Mouse (Mus musculus) embryonic facial prominence, embryonic 11.5 days (tissue): ENCODE data around the gene Vmn1r85. TPM values are rescaled to one million over a fixed set of nuclear protein-coding genes. Genes with fewer than 3 reads are reported as not detected.

ENCODE experiments used
- ATAC-seq: fragments of 200-750 bp; cut with Nextera tagmentation; replicated peaks from 2 replicates; pipeline ENCODE4 v1.8.0; 2017; ENCODE audit warnings: low read depth; ENCODE audit not compliant: insufficient number of reproducible peaks, low FRiP score, low TSS enrichment
- DNase-seq: peaks from one replicate; pipeline ENCODE4 v3.0.0-alpha.2; 2015; ENCODE audit warnings: low spot score
- H3K27ac ChIP-seq: fragments of 300-500 bp; sonication (generic); replicated peaks from 2 replicates; pipeline ENCODE4 v1.5.1; 2014; ENCODE audit warnings: mild to moderate bottlenecking, low read depth, low read length, control low read depth
- H3K27me3 ChIP-seq: fragments of 300-500 bp; sonication (generic); 2 replicates; pipeline ENCODE4 v1.6.1; 2014; ENCODE audit warnings: mild to moderate bottlenecking, low read length, moderate library complexity, mixed read lengths; ENCODE audit not compliant: control insufficient read depth, insufficient read depth
- H3K36me3 ChIP-seq: fragments of 300-500 bp; sonication (generic); replicated peaks from 2 replicates; pipeline ENCODE4 v1.6.1; 2014; ENCODE audit warnings: low read depth, mild to moderate bottlenecking, low read length, moderate library complexity, mixed read lengths; ENCODE audit not compliant: control insufficient read depth, insufficient read depth
- H3K4me1 ChIP-seq: fragments of 300-500 bp; sonication (generic); 2 replicates; pipeline ENCODE4 v1.6.1; 2014; ENCODE audit warnings: low read length, mixed read lengths; ENCODE audit not compliant: control insufficient read depth, insufficient read depth
- H3K4me2 ChIP-seq: fragments of 300-500 bp; sonication (generic); 2 replicates; pipeline ENCODE4 v1.6.1; 2014; ENCODE audit warnings: low read depth, mild to moderate bottlenecking, control low read depth, low read length, moderate library complexity
- H3K4me3 ChIP-seq: fragments of 300-500 bp; sonication (generic); 2 replicates; pipeline ENCODE4 v1.5.1; 2014; ENCODE audit warnings: low read depth, low read length, control low read depth
- H3K9ac ChIP-seq: fragments of 300-500 bp; sonication (generic); replicated peaks from 2 replicates; pipeline ENCODE4 v1.6.1; 2014; ENCODE audit warnings: mild to moderate bottlenecking, control low read depth, low read length
- H3K9me3 ChIP-seq: fragments of 300-500 bp; sonication (generic); replicated peaks from 2 replicates; pipeline ENCODE4 v1.6.1; 2016; ENCODE audit warnings: mild to moderate bottlenecking, low read length, inconsistent platforms, mixed read lengths; ENCODE audit not compliant: control insufficient read depth
- WGBS: fragments of 180-500 bp; shearing (Covaris S2); extraction: QIAGEN DNeasy Blood & Tissue Kit; methylation state at CpG from one replicate; pipeline ENCODE4 v1.1.7; 2014; 5-methylcytosine and 5-hydroxymethylcytosine counted together
- polyA plus RNA-seq: library from polyadenylated mRNA; unstranded; fragments of >200 nt; fragmentation: Nextera tagmentation; extraction: Ambion mirVana; gene quantifications from 2 replicates; pipeline ENCODE4 v1.2.1, GENCODE M21; 2014

Gene Vmn1r85
- polyA plus RNA-seq, 1 experiment from 2014 or later: not detected

GRCm38 (mm10) chr7:13037366-13037765 is 57.6 kb downstream of the Vmn1r85 start:
- Histone ChIP-seq H3K9me3 (no peaks in the 10 kb centered on the region), H3K27ac (peak overlapping the region; percentile 97), H3K4me3 (peak overlapping the region; percentile 79), H3K4me2 (peak overlapping the region; percentile 67), H3K4me1 (peaks cover 3% of the 10 kb centered on the region), H3K36me3 (peaks cover 5% of the 10 kb centered on the region; the same call in 1 of the 2 replicates), H3K9ac (peak overlapping the region; percentile 97), H3K27me3 (peaks cover 6% of the 10 kb centered on the region; the same call in 1 of the 2 replicates)
- DNase-seq (peak; percentile 49), ATAC-seq (no peak)
- under 1% methylated on average over 32 of the region's 33 CpGs for WGBS

- Histone ChIP-seq H3K27me3 (0 out of 2 replicates have a peak, but pooled peaks cover 4% of the 10 kb centered on the region), H3K36me3 (peaks cover 5% of the 10 kb centered on the region; the same call in 1 of the 2 replicates), H3K9ac (peak overlapping the region; percentile 97), H3K27ac (no peak overlapping the region), H3K9me3 (no peaks in the 10 kb centered on the region), H3K4me1 (peaks cover 3% of the 10 kb centered on the region), H3K4me2 (peak overlapping the region; percentile 67), H3K4me3 (peak overlapping the region; percentile 79)
- DNase-seq (no peak), ATAC-seq (no peak)
- 51% methylated on average over 4 of the region's 4 CpGs for WGBS
Measured at GRCm38 (mm10) chr7:13036806-13037205, 58.2 kb downstream of the Vmn1r85 start.

- WGBS: 91% methylated on average over 17 of the region's 17 CpGs
- ATAC-seq (peak; percentile 1; the same call in 1 of the 2 replicates), DNase-seq (no peak)
- H3K4me3 ChIP-seq: no peak overlapping the region
- no peak overlapping the region for H3K9ac ChIP-seq
- H3K36me3 ChIP-seq: peaks cover 14% of the 10 kb centered on the region
- H3K9me3 ChIP-seq: no peaks in the 10 kb centered on the region
- H3K27ac ChIP-seq: no peak overlapping the region
- peaks cover 3% of the 10 kb centered on the region for H3K4me1 ChIP-seq
- no peak overlapping the region for H3K4me2 ChIP-seq
- no peaks in the 10 kb centered on the region for H3K27me3 ChIP-seq
Measured at GRCm38 (mm10) chr7:13035211-13035855, 59.6 kb downstream of the Vmn1r85 start.

GRCm38 (mm10) chr7:13034148-13034977 is 60.6 kb downstream of the Vmn1r85 start, which contains the start of gene Chmp2a:
TSS of gene Chmp2a (minus strand) at chr7:13034807.
- no peaks in the 10 kb centered on the region for H3K9me3 ChIP-seq
- ATAC-seq (peak; percentile 74), DNase-seq (peak; percentile 97)
- peaks cover 23% of the 10 kb centered on the region for H3K36me3 ChIP-seq
- peak within 1 kb of the TSS; percentile 78; the same call in 1 of the 2 replicates for H3K27ac ChIP-seq
- peaks cover 3% of the 10 kb centered on the region for H3K4me1 ChIP-seq
- H3K4me3 ChIP-seq: peak within 1 kb of the TSS; percentile 58
- no peaks in the 10 kb centered on the region for H3K27me3 ChIP-seq
- under 1% methylated on average over 45 of the region's 45 CpGs for WGBS
- peak within 1 kb of the TSS; percentile 78 for H3K9ac ChIP-seq
- H3K4me2 ChIP-seq: peak within 1 kb of the TSS; percentile 75

GRCm38 (mm10) chr7:13033451-13034147 is 61.4 kb downstream of the Vmn1r85 start:
- Histone ChIP-seq H3K27ac (no peak overlapping the region), H3K9me3 (no peaks in the 10 kb centered on the region), H3K4me2 (peak overlapping the region; percentile 75), H3K27me3 (no peaks in the 10 kb centered on the region), H3K9ac (peak overlapping the region; percentile 78), H3K36me3 (peaks cover 31% of the 10 kb centered on the region), H3K4me3 (peak overlapping the region; percentile 58), H3K4me1 (no peaks in the 10 kb centered on the region; the same call in 1 of the 2 replicates)
- DNase-seq (no peak), ATAC-seq (no peak)
- 53% methylated on average over 13 of the region's 13 CpGs for WGBS

Other genes starting within 250 kb of the Vmn1r85 start
- 6.5 and 6.9 TPM in 2 replicates for gene Zfp128, start 214.0 kb downstream of the Vmn1r85 start, polyA plus RNA-seq
- gene Zscan22, start 197.4 kb downstream of the Vmn1r85 start, polyA plus RNA-seq: 26.4 and 27.5 TPM in 2 replicates
- 950 and 1,039 TPM in 2 replicates for gene Rps5, start 172.9 kb downstream of the Vmn1r85 start, polyA plus RNA-seq
- gene Rnf225, start 167.8 kb downstream of the Vmn1r85 start, polyA plus RNA-seq: 0.56 and 0.69 TPM in 2 replicates
- gene Zfp324, start 129.3 kb downstream of the Vmn1r85 start, polyA plus RNA-seq: 7.9 and 8.9 TPM in 2 replicates
- gene Zfp446, start 117.3 kb downstream of the Vmn1r85 start, polyA plus RNA-seq: 5.9 and 6.6 TPM in 2 replicates
- not detected in 2 replicates for gene Slc27a5, start 97.0 kb downstream of the Vmn1r85 start, polyA plus RNA-seq
- gene Trim28, start 96.1 kb downstream of the Vmn1r85 start, polyA plus RNA-seq: 525 and 526 TPM in 2 replicates
- gene Zbtb45, start 85.1 kb downstream of the Vmn1r85 start, polyA plus RNA-seq: 22.6 and 22.9 TPM in 2 replicates
- gene Chmp2a, start 60.4 kb downstream of the Vmn1r85 start, polyA plus RNA-seq: 107 and 116 TPM in 2 replicates
- gene Ube2m, start 56.9 kb downstream of the Vmn1r85 start, polyA plus RNA-seq: 172 and 177 TPM in 2 replicates
- 1.2 and 1.6 TPM in 2 replicates for gene Mzf1, start 40.4 kb downstream of the Vmn1r85 start, polyA plus RNA-seq
- gene Vmn1r86, start 24.7 kb upstream of the Vmn1r85 start, polyA plus RNA-seq: not detected in 2 replicates
- gene Vmn1r87, start 45.0 kb upstream of the Vmn1r85 start, polyA plus RNA-seq: not detected in 2 replicates
- gene Vmn1r88, start 64.4 kb upstream of the Vmn1r85 start, polyA plus RNA-seq: not detected in 2 replicates
- gene Vmn1r89, start 117.8 kb upstream of the Vmn1r85 start, polyA plus RNA-seq: not detected in 2 replicates
- 147 and 150 TPM in 2 replicates for gene Lig1, start 182.1 kb upstream of the Vmn1r85 start, polyA plus RNA-seq
- gene Zswim9, start 183.5 kb upstream of the Vmn1r85 start, polyA plus RNA-seq: 5.0 and 5.1 TPM in 2 replicates
- 1.1 and 1.6 TPM in 2 replicates for gene Pla2g4c, start 229.5 kb upstream of the Vmn1r85 start, polyA plus RNA-seq